Mouse (Mus musculus) heart, postnatal 0 days (tissue): ENCODE results near the gene Borcs6.

Experiments used
- CTCF ChIP-seq: IDR thresholded peaks from 2 replicates; pipeline ENCODE4 v1.5.1; 2016; ENCODE audit warnings: antibody characterized with exemption, control low read depth, low read depth
- EP300 ChIP-seq: IDR thresholded peaks from 2 replicates; pipeline ENCODE4 v1.6.1; 2016; ENCODE audit warnings: antibody characterized with exemption, low read depth

DNA sequence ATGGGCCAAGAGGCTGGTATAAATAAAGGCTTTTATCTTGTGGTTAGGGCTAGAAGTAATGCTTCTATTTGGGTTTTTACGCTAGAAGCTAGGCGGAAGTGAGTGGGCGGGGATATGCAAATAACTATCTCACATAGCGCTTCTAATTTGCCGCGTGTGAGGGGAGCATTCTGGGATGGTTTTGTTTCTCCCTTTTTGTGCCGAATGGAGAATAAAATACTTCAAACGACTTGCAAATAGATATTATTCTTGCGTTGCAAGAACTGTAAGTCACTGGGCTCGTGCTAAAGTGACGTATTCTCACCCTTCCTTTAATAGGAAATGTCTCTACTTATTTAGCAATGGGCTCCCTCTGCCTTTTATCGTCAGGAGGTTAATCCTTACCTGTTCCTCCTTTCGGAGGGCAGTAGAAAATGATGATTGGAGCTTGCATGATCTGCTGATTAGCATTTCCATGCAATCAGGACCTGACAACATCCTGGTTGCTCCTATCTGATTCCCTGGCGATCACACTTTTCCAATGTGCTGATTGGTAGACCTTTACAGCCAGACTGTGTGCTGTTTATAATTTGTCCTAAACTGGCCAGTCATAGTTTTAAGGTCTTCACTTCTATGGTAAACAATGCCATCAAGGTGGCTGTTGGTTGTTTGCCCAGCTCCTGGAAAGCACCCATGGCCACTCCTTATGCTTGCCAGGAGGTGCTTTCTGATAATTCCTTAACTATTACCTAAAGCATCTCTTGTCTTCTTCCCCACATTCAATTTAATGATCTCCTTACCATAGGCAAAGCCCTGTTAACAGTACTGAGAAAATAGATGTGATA is 13.8 kb downstream of the Borcs6 start:
- TF ChIP-seq CTCF = no peak
- TF ChIP-seq EP300 = peak; percentile 81
